ENCODE assay signal across 13 mouse cellular contexts in genomic region chr4:32932056-32932455, GRCm38 (mm10). TPM values are rescaled to one million over a fixed set of nuclear protein-coding genes. Genes with fewer than 3 reads are reported as not detected.
A peak's percentile ranks its signal among the peaks of the same experiment; 100 is the strongest.
DNase-seq lines count a peak whose midpoint lies in the region; ATAC-seq and TF ChIP-seq lines count a peak whose summit lies in the region.
"Had no signal": no experiment of that assay in that cellular context is flagged by ENCODE, and none has a peak within 500 bp of the region (broad histone marks: within the 10 kb centered on the region; RNA-seq: fewer than 3 reads in every experiment).

No protein-coding gene starts in this region.

- DNase-seq in heart, adult 11 months: no peak
- DNase-seq in thymus, adult 2 months: peak; percentile 29
- no peak for DNase-seq in thymus, adult 18-20 months
- peak; percentile 90 for DNase-seq in induced T-regulatory cell, adult 2 months (ENCODE audit: low read depth)
- DNase-seq in thymus, postnatal 4 days: peak; percentile 71
- DNase-seq in forebrain, embryonic 10.5 days (ENCODE audit: extremely low spot score, low spot score): no peak
- DNase-seq: adrenal gland, adult 2 months; cerebellum, postnatal 25 days; forebrain, postnatal 0 days; heart, postnatal 10 days; liver, postnatal 0 days had no signal

- no peaks in the 10 kb centered on the region for H3K9me3 ChIP-seq in heart, embryonic 13.5 days
- no peaks in the 10 kb centered on the region for H3K9me3 ChIP-seq in forebrain, embryonic 10.5 days

- ATAC-seq in heart, embryonic 13.5 days (ENCODE audit: extremely low read depth, insufficient number of reproducible peaks, low FRiP score, low TSS enrichment): no peak
- ATAC-seq in granulocyte monocyte progenitor cell, adult 5-6 weeks (replicated peaks; ENCODE audit: poor library complexity, severe bottlenecking): no peak
- ATAC-seq: forebrain, postnatal 0 days; liver, postnatal 0 days had no signal

- no peaks in the 10 kb centered on the region for H3K27me3 ChIP-seq in heart, embryonic 13.5 days (replicated peaks)
- H3K27me3 ChIP-seq in thymus, adult 2 months (ENCODE audit: control insufficient read depth, insufficient read depth, low read length): no peaks in the 10 kb centered on the region
- H3K27me3 ChIP-seq in forebrain, embryonic 10.5 days (ENCODE audit: poor library complexity, severe bottlenecking): no peaks in the 10 kb centered on the region

- no peaks in the 10 kb centered on the region for H3K36me3 ChIP-seq in heart, embryonic 13.5 days
- no peaks in the 10 kb centered on the region for H3K36me3 ChIP-seq in thymus, adult 2 months (ENCODE audit: control insufficient read depth, insufficient read depth, low read length)
- peaks cover 3% of the 10 kb centered on the region; the same call in 1 of the 2 replicates for H3K36me3 ChIP-seq in forebrain, embryonic 10.5 days (replicated peaks)

- WGBS in heart, embryonic 13.5 days: 59% methylated on average over 9 of the region's 9 CpGs
- 83% methylated on average over 9 of the region's 9 CpGs for WGBS in thymus, adult 2 months
- WGBS in forebrain, embryonic 10.5 days: 73% methylated on average over 9 of the region's 9 CpGs

- H3K27ac ChIP-seq in heart, embryonic 13.5 days (replicated peaks): no peak overlapping the region
- H3K27ac ChIP-seq in thymus, adult 2 months (ENCODE audit: control insufficient read depth, insufficient read depth, low read length): no peak overlapping the region
- H3K27ac ChIP-seq in forebrain, embryonic 10.5 days: no peak overlapping the region

- peaks cover 17% of the 10 kb centered on the region for H3K4me1 ChIP-seq in heart, embryonic 13.5 days
- peaks cover 2% of the 10 kb centered on the region; the same call in 1 of the 2 replicates for H3K4me1 ChIP-seq in thymus, adult 2 months (replicated peaks; ENCODE audit: control insufficient read depth, insufficient read depth, low read length)
- H3K4me1 ChIP-seq in forebrain, embryonic 10.5 days: peaks cover 13% of the 10 kb centered on the region

- H3K4me2 ChIP-seq in heart, embryonic 13.5 days: peak overlapping the region; percentile 22; the same call in 1 of the 2 replicates

- TF ChIP-seq CTCF in thymus, adult 2 months (IDR thresholded peaks at IDR 0.05; ENCODE audit: borderline replicate concordance, control insufficient read depth, extremely low read depth, insufficient read depth, low read length, poor library complexity): no peak

- H3K4me3 ChIP-seq in heart, embryonic 13.5 days: no peak overlapping the region
- no peak overlapping the region for H3K4me3 ChIP-seq in thymus, adult 2 months (ENCODE audit: control insufficient read depth, insufficient read depth, low read length)
- H3K4me3 ChIP-seq in forebrain, embryonic 10.5 days: no peak overlapping the region

- no peak for TF ChIP-seq POLR2A in thymus, adult 2 months (IDR thresholded peaks at IDR 0.05; ENCODE audit: control insufficient read depth, extremely low read depth, insufficient read depth, low read length, poor library complexity)

- H3K9ac ChIP-seq in heart, embryonic 13.5 days: no peak overlapping the region
- H3K9ac ChIP-seq: forebrain, postnatal 0 days; liver, postnatal 0 days had no signal

RNA-seq across cellular contexts. Expression of gene Ankrd6, which starts 18.6 kb away (rescaled TPM):
- polyA plus RNA-seq in heart, embryonic 13.5 days (2015; fragmentation: Nextera tagmentation; extraction: Ambion mirVana): 4.2 and 5.0 TPM in 2 replicates
- polyA plus RNA-seq in thymus, adult 2 months (2012; rRNA removed): 12.5 and 12.6 TPM in 2 replicates
- polyA plus RNA-seq in forebrain, embryonic 10.5 days (2016; fragmentation: Nextera tagmentation; extraction: Ambion mirVana): 11.9 and 12.4 TPM in 2 replicates
- total RNA-seq in granulocyte monocyte progenitor cell, adult 5-6 weeks (2014; fragmentation: Nextera tagmentation): 0.62 and 0.82 TPM in 2 replicates
- 0.26 and 0.98 TPM in 2 replicates for total RNA-seq in granulocyte monocyte progenitor cell, adult 5-6 weeks (2017)

RNA-seq across cellular contexts. Expression of gene Rragd, which starts 50.8 kb away (rescaled TPM):
- polyA plus RNA-seq in heart, embryonic 13.5 days (2015; fragmentation: Nextera tagmentation; extraction: Ambion mirVana): 40.9 and 43.3 TPM in 2 replicates
- polyA plus RNA-seq in thymus, adult 2 months (2012; rRNA removed): 6.8 and 9.7 TPM in 2 replicates
- 25.6 and 26.9 TPM in 2 replicates for polyA plus RNA-seq in forebrain, embryonic 10.5 days (2016; fragmentation: Nextera tagmentation; extraction: Ambion mirVana)
- total RNA-seq in granulocyte monocyte progenitor cell, adult 5-6 weeks (2014; fragmentation: Nextera tagmentation): not detected in 2 replicates
- not detected in 2 replicates for total RNA-seq in granulocyte monocyte progenitor cell, adult 5-6 weeks (2017)

Comparison
In these comparisons a context has a peak if more than half of its experiments do, and no peak if none do; other contexts are left out.
1. DNase-seq: peak in thymus, adult 2 months (single experiment), induced T-regulatory cell, adult 2 months (single experiment) and thymus, postnatal 4 days (single experiment); none in heart, adult 11 months (single experiment), thymus, adult 18-20 months (0 of 2) and forebrain, embryonic 10.5 days (single experiment).